Mouse (Mus musculus) ZHBTc4 (cell line): Measurements from ENCODE around the gene Lyzl6.

Experiments used
- DNase-seq: peaks from one replicate; pipeline ENCODE4 v3.0.0-alpha.2; 2011; ENCODE audit warnings: low read depth, low spot score

The Lyzl6 gene

GRCm38 (mm10) chr11:103638790-103639189 is at the start of gene Lyzl6:
Lyzl6 (minus strand) TSS chr11:103638890.
- DNase-seq: no peak

- no peak for DNase-seq
Observed at GRCm38 (mm10) chr11:103686706-103687105, 48.0 kb upstream of the Lyzl6 start.

- DNase-seq: no peak
Observed at GRCm38 (mm10) chr11:103685261-103685736, 46.6 kb upstream of the Lyzl6 start.

- no peak for DNase-seq
Observed at GRCm38 (mm10) chr11:103683667-103684334, 45.1 kb upstream of the Lyzl6 start.

- peak; percentile 78 for DNase-seq
Observed at GRCm38 (mm10) chr11:103677042-103677441, 38.4 kb upstream of the Lyzl6 start.

- peak; percentile 86 for DNase-seq
Observed at GRCm38 (mm10) chr11:103675556-103675955, 36.9 kb upstream of the Lyzl6 start.

- DNase-seq: no peak
Observed at GRCm38 (mm10) chr11:103666907-103667426, 28.3 kb upstream of the Lyzl6 start.

- DNase-seq: no peak
Observed at GRCm38 (mm10) chr11:103666181-103666906, 27.7 kb upstream of the Lyzl6 start.

- no peak for DNase-seq
Observed at GRCm38 (mm10) chr11:103665695-103666094, 27.0 kb upstream of the Lyzl6 start.

GRCm38 (mm10) chr11:103663119-103663518 is 24.4 kb upstream of the Lyzl6 start:
- no peak for DNase-seq

- no peak for DNase-seq
Observed at GRCm38 (mm10) chr11:103662546-103662945, 23.9 kb upstream of the Lyzl6 start.

- no peak for DNase-seq
Observed at GRCm38 (mm10) chr11:103661863-103662262, 23.2 kb upstream of the Lyzl6 start.

- no peak for DNase-seq
Observed at GRCm38 (mm10) chr11:103658189-103658588, 19.5 kb upstream of the Lyzl6 start.

- peak; percentile 86 for DNase-seq
Observed at GRCm38 (mm10) chr11:103656520-103656919, 17.8 kb upstream of the Lyzl6 start.

- DNase-seq: no peak
Observed at GRCm38 (mm10) chr11:103653359-103653965, 14.8 kb upstream of the Lyzl6 start.

GRCm38 (mm10) chr11:103651426-103651825 is 12.7 kb upstream of the Lyzl6 start:
- no peak for DNase-seq

- DNase-seq: peak; percentile 65
Observed at GRCm38 (mm10) chr11:103649983-103650493, 11.3 kb upstream of the Lyzl6 start.

GRCm38 (mm10) chr11:103649301-103649982 is 10.8 kb upstream of the Lyzl6 start, which contains the start of gene Rprml:
Rprml (plus strand) TSS chr11:103649570.
- DNase-seq: peak; percentile 67

- no peak for DNase-seq
Observed at GRCm38 (mm10) chr11:103648656-103649055, 10.0 kb upstream of the Lyzl6 start.

- peak; percentile 37 for DNase-seq
Observed at GRCm38 (mm10) chr11:103647921-103648620, 9.4 kb upstream of the Lyzl6 start.

- no peak for DNase-seq
Observed at GRCm38 (mm10) chr11:103646301-103646700, 7.6 kb upstream of the Lyzl6 start.
